Mouse (Mus musculus) spleen, adult 2 months (tissue): ENCODE data around the gene Apbb2.

Experiments
- CTCF ChIP-seq: fragments of 200-500 bp; IDR thresholded peaks from 2 replicates; pipeline ENCODE4 v1.5.1; 2011; ENCODE audit warnings: mild to moderate bottlenecking, inconsistent platforms; ENCODE audit not compliant: insufficient read depth, insufficient read length, insufficient replicate concordance; ENCODE audit errors: extremely low read depth
- POLR2A ChIP-seq: fragments of 200-500 bp; IDR thresholded peaks from 2 replicates; pipeline ENCODE4 v1.6.1; 2011; ENCODE audit warnings: low read depth, low read length, inconsistent platforms

GRCm38 (mm10) chr5:66462665-66463064 lies 155.9 kb downstream of the Apbb2 start:
- TF ChIP-seq POLR2A (no peak), CTCF (no peak)
